8 mouse cellular contexts compared by ENCODE assay signal in genomic region chr1:161038968-161039721, GRCm38 (mm10). TPM values are rescaled to one million over a fixed set of nuclear protein-coding genes. Genes with fewer than 3 reads are reported as not detected.
DNase-seq lines count a peak whose midpoint lies in the region; ATAC-seq and TF ChIP-seq lines count a peak whose summit lies in the region.
"Had no signal": no experiment of that assay in that cellular context is flagged by ENCODE, and none has a peak within 500 bp of the region (broad histone marks: within the 10 kb centered on the region; RNA-seq: fewer than 3 reads in every experiment).

No protein-coding gene starts in this region.

- peak; percentile 31 for TF ChIP-seq POLR2A in CH12.LX (IDR thresholded peaks at IDR 0.05; ENCODE audit: low read depth, low read length)

- H3K27ac ChIP-seq in CH12.LX (ENCODE audit: insufficient read depth, low read depth), result peak overlapping the region; percentile 58; the same call in 1 of the 2 replicates
- H3K27ac ChIP-seq in forebrain, embryonic 14.5 days (ENCODE audit: low read depth, low read length), result peak overlapping the region; percentile 52; the same call in 1 of the 2 replicates
- peak overlapping the region; percentile 70 for H3K27ac ChIP-seq in liver, embryonic 14.5 days

- DNase-seq in A20 (ENCODE audit: low read depth, low spot score), result peak; percentile 49
- no peak for DNase-seq in CH12.LX (ENCODE audit: extremely low read depth)
- DNase-seq in forebrain, embryonic 14.5 days (ENCODE audit: low spot score), result peak; percentile 10
- DNase-seq in liver, embryonic 14.5 days (ENCODE audit: low read depth in 3 of 3, low spot score in 3 of 3), result no peak
- no peak for DNase-seq in adrenal gland, postnatal 4 days (ENCODE audit: low spot score in 2 of 2)
- no peak for DNase-seq in spleen, adult 12 weeks (ENCODE audit: low spot score)
- no peak for DNase-seq in testis, postnatal 14 days (ENCODE audit: low spot score)
- DNase-seq: gastrocnemius, postnatal 14 days had no signal

- ATAC-seq in forebrain, embryonic 14.5 days, result no peak
- ATAC-seq in liver, embryonic 14.5 days (ENCODE audit: insufficient read depth), result peak; percentile 14

- in situ Hi-C loops in CH12.LX (cut with MboI; ENCODE audit: low pct_ligation_motif_present, low pct_unique_long_range_greater_than_20kb, low sequenced_read_pairs), result no loop called here

- no peaks in the 10 kb centered on the region for H3K9me3 ChIP-seq in CH12.LX (replicated peaks; ENCODE audit: low read length)
- no peaks in the 10 kb centered on the region for H3K9me3 ChIP-seq in forebrain, embryonic 14.5 days (replicated peaks; ENCODE audit: control insufficient read depth, low read length)
- no peaks in the 10 kb centered on the region for H3K9me3 ChIP-seq in liver, embryonic 14.5 days (ENCODE audit: control insufficient read depth, low read length)

- dilution Hi-C loops in CH12.LX (cut with MboI; ENCODE audit: extremely low pct_ligation_motif_present, extremely low pct_unique_long_range_greater_than_20kb, low sequenced_read_pairs), result no loop called here

- H3K4me3 ChIP-seq in CH12.LX (replicated peaks in 1 of 3; ENCODE audit: low read depth in 2 of 3, low read length in 2 of 3, poor library complexity in 1 of 3), result peak overlapping the region in 1 of 3 experiments; percentile 35
- no peak overlapping the region for H3K4me3 ChIP-seq in forebrain, embryonic 14.5 days (ENCODE audit: low read depth, low read length)
- H3K4me3 ChIP-seq in liver, embryonic 14.5 days (ENCODE audit: insufficient read depth in 1 of 2, low read depth in 2 of 2, low read length in 2 of 2), result no peak overlapping the region

- no peak for TF ChIP-seq RAD21 in CH12.LX (IDR thresholded peaks at IDR 0.05; ENCODE audit: low read depth, low read length)

- peaks cover 41 to 69% of the 10 kb centered on the region in 2 experiments for H3K36me3 ChIP-seq in CH12.LX (replicated peaks in 1 of 2; ENCODE audit: control insufficient read depth in 1 of 2, insufficient read depth in 1 of 2, low read length in 1 of 2)
- peaks cover 66% of the 10 kb centered on the region for H3K36me3 ChIP-seq in forebrain, embryonic 14.5 days (ENCODE audit: control insufficient read depth, insufficient read depth, low read length)
- peaks cover 39% of the 10 kb centered on the region for H3K36me3 ChIP-seq in liver, embryonic 14.5 days (replicated peaks; ENCODE audit: control insufficient read depth, insufficient read depth, low read depth)

- peaks cover 0 to 13% of the 10 kb centered on the region in 2 experiments; a peak in 2 of 4 replicates for H3K4me1 ChIP-seq in CH12.LX (ENCODE audit: control insufficient read depth in 1 of 2, insufficient read depth in 2 of 2)
- peaks cover 11% of the 10 kb centered on the region for H3K4me1 ChIP-seq in forebrain, embryonic 14.5 days (ENCODE audit: control insufficient read depth, insufficient read depth, low read length)
- peaks cover 0 to 2% of the 10 kb centered on the region in 2 experiments; a peak in 2 of 4 replicates for H3K4me1 ChIP-seq in liver, embryonic 14.5 days (replicated peaks; ENCODE audit: control insufficient read depth in 2 of 2, insufficient read depth in 2 of 2, low read length in 1 of 2)

- 0 out of 4 replicates have a peak, but pooled peaks of 1 of the 2 experiments have one; percentile 7 for TF ChIP-seq CTCF in CH12.LX (conservative IDR thresholded peaks at IDR 0.05 in 1 of 2, IDR thresholded peaks at IDR 0.05 in 1 of 2; ENCODE audit: low read depth in 2 of 2, low read length in 2 of 2)
- TF ChIP-seq CTCF in liver, embryonic 14.5 days (IDR thresholded peaks at IDR 0.05; ENCODE audit: low read depth), result no peak

- H3K79me2 ChIP-seq in CH12.LX (replicated peaks; ENCODE audit: control insufficient read depth, extremely low read depth, insufficient read depth, poor library complexity, severe bottlenecking), result peaks cover 25% of the 10 kb centered on the region

- peak overlapping the region; percentile 95 for H3K9ac ChIP-seq in CH12.LX (ENCODE audit: insufficient read depth, low read depth)
- H3K9ac ChIP-seq in forebrain, embryonic 14.5 days (ENCODE audit: low read length), result no peak overlapping the region
- H3K9ac ChIP-seq in liver, embryonic 14.5 days (replicated peaks), result peak overlapping the region; percentile 34; the same call in 1 of the 2 replicates

- peak overlapping the region; percentile 11; the same call in 1 of the 2 replicates for H3K4me2 ChIP-seq in CH12.LX (ENCODE audit: insufficient read depth, low read depth, poor library complexity, severe bottlenecking)
- H3K4me2 ChIP-seq in forebrain, embryonic 14.5 days (ENCODE audit: low read length), result no peak overlapping the region
- H3K4me2 ChIP-seq in liver, embryonic 14.5 days (ENCODE audit: low read depth), result peak overlapping the region; percentile 6; the same call in 1 of the 2 replicates

- H3K27me3 ChIP-seq in CH12.LX (replicated peaks), result no peaks in the 10 kb centered on the region
- no peaks in the 10 kb centered on the region for H3K27me3 ChIP-seq in forebrain, embryonic 14.5 days (replicated peaks; ENCODE audit: control insufficient read depth, insufficient read depth, low read length)
- H3K27me3 ChIP-seq in liver, embryonic 14.5 days (ENCODE audit: control insufficient read depth, insufficient read depth, low read length), result no peaks in the 10 kb centered on the region

- no peak for TF ChIP-seq EP300 in CH12.LX (IDR thresholded peaks at IDR 0.05; ENCODE audit: low read length)
- TF ChIP-seq EP300 in liver, embryonic 14.5 days (IDR thresholded peaks at IDR 0.05; ENCODE audit: low read depth), result no peak

- 5% methylated on average over 3 of the region's 3 CpGs for WGBS in forebrain, embryonic 14.5 days
- 8% methylated on average over 3 of the region's 3 CpGs for WGBS in liver, embryonic 14.5 days (ENCODE audit: insufficient replicate concordance)

TF ChIP-seq in CH12.LX, 34 proteins besides CTCF, POLR2A, EP300 and RAD21 (continues in another document):
- TF ChIP-seq E2F4 (IDR thresholded peaks at IDR 0.05; ENCODE audit: insufficient replicate concordance, low read depth, low read length) (0 out of 2 replicates have a peak, but pooled peaks have one; percentile 69), ZC3H11A (IDR thresholded peaks at IDR 0.05; ENCODE audit: low read depth, low read length) (no peak), MYC (IDR thresholded peaks at IDR 0.05; ENCODE audit: low read depth, low read length) (no peak), SIN3A (IDR thresholded peaks at IDR 0.05; ENCODE audit: low read length) (no peak), UBTF (IDR thresholded peaks at IDR 0.05; ENCODE audit: low read depth, low read length) (no peak), ZNF384 (IDR thresholded peaks at IDR 0.05; ENCODE audit: low read depth, low read length) (no peak), IRF4 (IDR thresholded peaks at IDR 0.05; ENCODE audit: low read depth, low read length) (peak; percentile 7; the same call in 1 of the 2 replicates), NELFE (IDR thresholded peaks at IDR 0.05; ENCODE audit: low read depth, low read length) (peak; percentile 65), MAFK (IDR thresholded peaks at IDR 0.05; ENCODE audit: insufficient replicate concordance, low read length) (peak; percentile 58; the same call in 1 of the 2 replicates), SMC3 (IDR thresholded peaks at IDR 0.05; ENCODE audit: low read depth, low read length) (peak; percentile 37), PAX5 (IDR thresholded peaks at IDR 0.05; ENCODE audit: low read length) (no peak), MEF2A (IDR thresholded peaks at IDR 0.05; ENCODE audit: borderline replicate concordance, low read depth, low read length) (peak; percentile 9; the same call in 1 of the 2 replicates), CHD2 (IDR thresholded peaks at IDR 0.05; ENCODE audit: low read length) (no peak), HCFC1 (IDR thresholded peaks at IDR 0.05; ENCODE audit: low read depth, low read length) (peak; percentile 31; the same call in 1 of the 2 replicates), TBP (conservative IDR thresholded peaks at IDR 0.05; ENCODE audit: low read depth, low read length) (0 out of 2 replicates have a peak, but pooled peaks have one; percentile 30), USF2 (conservative IDR thresholded peaks at IDR 0.05; ENCODE audit: low read depth, low read length) (peak; percentile 36), ETS1 (conservative IDR thresholded peaks at IDR 0.05; ENCODE audit: low read depth, low read length) (0 out of 2 replicates have a peak, but pooled peaks have one; percentile 10), POLR2AphosphoS2 (IDR thresholded peaks at IDR 0.05; ENCODE audit: low read depth, low read length) (no peak; the same call in 1 of the 2 replicates), ELF1 (IDR thresholded peaks at IDR 0.05; ENCODE audit: low read depth, low read length) (no peak), ZKSCAN1 (IDR thresholded peaks at IDR 0.05; ENCODE audit: borderline replicate concordance, low read depth, low read length) (0 out of 2 replicates have a peak, but pooled peaks have one; percentile 20)

RNA-seq across cellular contexts. Expression of gene Zbtb37, which starts 4.5 kb away (rescaled TPM):
- total RNA-seq in CH12.LX (2012; rRNA removed), result 4.7 and 5.2 TPM in 2 replicates
- total RNA-seq in CH12.LX (2014; rRNA removed), result 3.1 and 4.5 TPM in 2 replicates
- polyA plus RNA-seq in CH12.LX (2012; ENCODE audit: insufficient read length, low read depth), result 3.6 and 4.8 TPM in 2 replicates
- 10.5 and 17.8 TPM in 2 replicates for polyA plus RNA-seq in forebrain, embryonic 14.5 days (2014; fragmentation: Nextera tagmentation; extraction: Ambion mirVana)
- polyA plus RNA-seq in liver, embryonic 14.5 days (2012; rRNA removed), result 0.49 and 0.73 TPM in 2 replicates
- 1.8 TPM in 2 replicates for polyA plus RNA-seq in liver, embryonic 14.5 days (2014; fragmentation: Nextera tagmentation; extraction: Ambion mirVana)
- total RNA-seq in adrenal gland, postnatal 4 days (2021), result 10 to 100 TPM; 26.4 to 29.5 TPM

RNA-seq across cellular contexts. Expression of gene Dars2, which starts 31.3 kb away (rescaled TPM):
- total RNA-seq in CH12.LX (2012; rRNA removed) (44.7 and 46.2 TPM in 2 replicates), CH12.LX (2014; rRNA removed) (64.7 and 74.0 TPM in 2 replicates)
- 50.6 and 55.3 TPM in 2 replicates for polyA plus RNA-seq in CH12.LX (2012; ENCODE audit: insufficient read length, low read depth)
- 38.4 and 41.3 TPM in 2 replicates for polyA plus RNA-seq in forebrain, embryonic 14.5 days (2014; fragmentation: Nextera tagmentation; extraction: Ambion mirVana)
- polyA plus RNA-seq in liver, embryonic 14.5 days (2012; rRNA removed), result 14.6 and 18.2 TPM in 2 replicates
- 37.2 and 37.7 TPM in 2 replicates for polyA plus RNA-seq in liver, embryonic 14.5 days (2014; fragmentation: Nextera tagmentation; extraction: Ambion mirVana)
- total RNA-seq in adrenal gland, postnatal 4 days (2021), result 10 to 100 TPM; 30.2 to 31.0 TPM

RNA-seq across cellular contexts. Expression of gene Cenpl, which starts 31.4 kb away (rescaled TPM):
- 4.6 and 5.5 TPM in 2 replicates for total RNA-seq in CH12.LX (2012; rRNA removed)
- 10.4 and 11.5 TPM in 2 replicates for total RNA-seq in CH12.LX (2014; rRNA removed)
- polyA plus RNA-seq in CH12.LX (2012; ENCODE audit: insufficient read length, low read depth), result 13.1 and 13.3 TPM in 2 replicates
- 22.7 and 27.5 TPM in 2 replicates for polyA plus RNA-seq in forebrain, embryonic 14.5 days (2014; fragmentation: Nextera tagmentation; extraction: Ambion mirVana)
- polyA plus RNA-seq in liver, embryonic 14.5 days (2012; rRNA removed), result 8.7 and 14.5 TPM in 2 replicates
- 36.5 and 39.0 TPM in 2 replicates for polyA plus RNA-seq in liver, embryonic 14.5 days (2014; fragmentation: Nextera tagmentation; extraction: Ambion mirVana)
- 10 to 100 TPM in 1 of 2 experiments, 1 to 10 TPM in 1; 9.6 to 10.2 TPM for total RNA-seq in adrenal gland, postnatal 4 days (2021)

Comparison
In these comparisons a context has a peak if more than half of its experiments do, and no peak if none do; other contexts are left out.
1. DNase-seq: peak in A20 (single experiment) and forebrain, embryonic 14.5 days (single experiment); none in CH12.LX (single experiment), liver, embryonic 14.5 days (0 of 3), adrenal gland, postnatal 4 days (0 of 2), spleen, adult 12 weeks (single experiment) and testis, postnatal 14 days (single experiment).
2. Peak in every context shown above with its lines, with median percentiles within 50 percentile points of each other: H3K27ac ChIP-seq.